Mouse (Mus musculus) olfactory bulb, adult 2 months (tissue): ENCODE results near the gene Ankrd55.

Source experiments
- CTCF ChIP-seq: fragments of 200-500 bp; IDR thresholded peaks from 2 replicates; pipeline ENCODE4 v1.5.1; 2012; ENCODE audit warnings: low read depth, mild to moderate bottlenecking, low read length, moderate library complexity; ENCODE audit not compliant: insufficient read depth
- POLR2A ChIP-seq: fragments of 200-500 bp; IDR thresholded peaks from 2 replicates; pipeline ENCODE4 v1.6.1; 2012; ENCODE audit warnings: mild to moderate bottlenecking, low read depth, low read length, moderate library complexity; ENCODE audit not compliant: insufficient read depth

DNA sequence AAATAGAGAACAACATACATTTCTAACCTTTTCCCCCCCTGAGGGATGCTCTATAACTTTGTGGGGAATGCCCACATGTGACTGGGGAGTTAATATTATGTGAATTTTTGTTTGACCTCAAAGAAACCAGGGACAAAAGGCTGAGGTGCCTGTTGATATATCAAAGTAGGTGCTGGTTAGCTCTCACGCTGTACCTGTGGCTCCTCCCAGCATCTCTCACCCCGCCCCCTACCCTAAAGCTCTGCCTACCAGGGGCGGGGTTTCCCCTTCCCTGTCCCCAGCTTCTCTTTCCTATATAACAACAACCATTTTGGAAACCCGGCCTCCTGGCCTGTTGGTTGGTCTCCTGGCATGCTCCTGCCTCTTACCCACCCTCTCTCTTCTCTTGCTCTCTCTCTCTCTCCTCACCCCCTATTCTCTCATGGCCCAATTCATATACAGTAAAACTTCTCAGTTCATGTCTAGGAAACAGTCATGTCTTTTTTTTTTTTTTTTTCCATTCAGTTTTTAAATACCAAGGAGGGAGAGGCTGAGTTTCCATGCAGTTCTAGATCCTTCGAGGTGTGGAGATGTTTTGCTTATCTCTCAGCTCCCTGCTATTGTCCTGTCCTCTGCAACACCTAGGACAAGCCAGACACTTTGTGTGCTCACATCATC lies 54.8 kb downstream of the Ankrd55 start:
- TF ChIP-seq CTCF (no peak), POLR2A (no peak)
